Mouse (Mus musculus) embryonic facial prominence, embryonic 11.5 days (tissue): Measurements from ENCODE around the gene Gm11985. TPM values are rescaled to one million over a fixed set of nuclear protein-coding genes. Genes with fewer than 3 reads are reported as not detected.

Experiments used
- ATAC-seq: fragments of 200-750 bp; cut with Nextera tagmentation; replicated peaks from 2 replicates; pipeline ENCODE4 v1.8.0; 2017; ENCODE audit warnings: low read depth; ENCODE audit not compliant: insufficient number of reproducible peaks, low FRiP score, low TSS enrichment
- DNase-seq: peaks from one replicate; pipeline ENCODE4 v3.0.0-alpha.2; 2015; ENCODE audit warnings: low spot score
- H3K27ac ChIP-seq: fragments of 300-500 bp; sonication (generic); replicated peaks from 2 replicates; pipeline ENCODE4 v1.5.1; 2014; ENCODE audit warnings: mild to moderate bottlenecking, low read depth, low read length, control low read depth
- H3K27me3 ChIP-seq: fragments of 300-500 bp; sonication (generic); 2 replicates; pipeline ENCODE4 v1.6.1; 2014; ENCODE audit warnings: mild to moderate bottlenecking, low read length, moderate library complexity, mixed read lengths; ENCODE audit not compliant: control insufficient read depth, insufficient read depth
- H3K36me3 ChIP-seq: fragments of 300-500 bp; sonication (generic); replicated peaks from 2 replicates; pipeline ENCODE4 v1.6.1; 2014; ENCODE audit warnings: low read depth, mild to moderate bottlenecking, low read length, moderate library complexity, mixed read lengths; ENCODE audit not compliant: control insufficient read depth, insufficient read depth
- H3K4me1 ChIP-seq: fragments of 300-500 bp; sonication (generic); 2 replicates; pipeline ENCODE4 v1.6.1; 2014; ENCODE audit warnings: low read length, mixed read lengths; ENCODE audit not compliant: control insufficient read depth, insufficient read depth
- H3K4me2 ChIP-seq: fragments of 300-500 bp; sonication (generic); 2 replicates; pipeline ENCODE4 v1.6.1; 2014; ENCODE audit warnings: low read depth, mild to moderate bottlenecking, control low read depth, low read length, moderate library complexity
- H3K4me3 ChIP-seq: fragments of 300-500 bp; sonication (generic); 2 replicates; pipeline ENCODE4 v1.5.1; 2014; ENCODE audit warnings: low read depth, low read length, control low read depth
- H3K9ac ChIP-seq: fragments of 300-500 bp; sonication (generic); replicated peaks from 2 replicates; pipeline ENCODE4 v1.6.1; 2014; ENCODE audit warnings: mild to moderate bottlenecking, control low read depth, low read length
- H3K9me3 ChIP-seq: fragments of 300-500 bp; sonication (generic); replicated peaks from 2 replicates; pipeline ENCODE4 v1.6.1; 2016; ENCODE audit warnings: mild to moderate bottlenecking, low read length, inconsistent platforms, mixed read lengths; ENCODE audit not compliant: control insufficient read depth
- WGBS: fragments of 180-500 bp; shearing (Covaris S2); extraction: QIAGEN DNeasy Blood & Tissue Kit; methylation state at CpG from one replicate; pipeline ENCODE4 v1.1.7; 2014; 5-methylcytosine and 5-hydroxymethylcytosine counted together
- polyA plus RNA-seq: library from polyadenylated mRNA; unstranded; fragments of >200 nt; fragmentation: Nextera tagmentation; extraction: Ambion mirVana; gene quantifications from 2 replicates; pipeline ENCODE4 v1.2.1, GENCODE M21; 2014

The Gm11985 gene
- polyA plus RNA-seq, 1 experiment from 2014 or later: not detected

- no peaks in the 10 kb centered on the region for H3K36me3 ChIP-seq
- H3K4me1 ChIP-seq: no peaks in the 10 kb centered on the region
- H3K27ac ChIP-seq: no peak overlapping the region
- H3K9me3 ChIP-seq: no peaks in the 10 kb centered on the region
- ATAC-seq: no peak; the same call in 1 of the 2 replicates
- no peak overlapping the region for H3K4me2 ChIP-seq
- H3K27me3 ChIP-seq: no peaks in the 10 kb centered on the region
- no peak for DNase-seq
- WGBS: 72% methylated on average over 10 of the region's 10 CpGs
- H3K4me3 ChIP-seq: no peak overlapping the region
- no peak overlapping the region for H3K9ac ChIP-seq
Measured at GRCm38 (mm10) chr11:7198481-7199256, 10.3 kb upstream of the Gm11985 start.

- WGBS: 91% methylated on average over 19 of the region's 19 CpGs
- Histone ChIP-seq H3K27me3 (no peaks in the 10 kb centered on the region), H3K9me3 (no peaks in the 10 kb centered on the region), H3K4me3 (no peak overlapping the region), H3K4me2 (no peak overlapping the region), H3K27ac (no peak overlapping the region), H3K9ac (no peak overlapping the region), H3K4me1 (no peaks in the 10 kb centered on the region), H3K36me3 (no peaks in the 10 kb centered on the region)
- ATAC-seq (0 out of 2 replicates have a peak, but pooled peaks have one; percentile 19), DNase-seq (no peak)
Measured at GRCm38 (mm10) chr11:7198006-7198405, 9.6 kb upstream of the Gm11985 start.

GRCm38 (mm10) chr11:7197491-7197941 is 9.1 kb upstream of the Gm11985 start, which contains the start of gene Igfbp1:
TSS of gene Igfbp1 (plus strand) at chr11:7197782.
- Histone ChIP-seq H3K27ac (no peak within 1 kb of the TSS), H3K4me2 (no peak within 1 kb of the TSS), H3K4me3 (no peak within 1 kb of the TSS), H3K4me1 (no peaks in the 10 kb centered on the region), H3K9me3 (no peaks in the 10 kb centered on the region), H3K27me3 (no peaks in the 10 kb centered on the region), H3K9ac (no peak within 1 kb of the TSS), H3K36me3 (no peaks in the 10 kb centered on the region)
- DNase-seq (no peak), ATAC-seq (0 out of 2 replicates have a peak, but pooled peaks have one; percentile 19)
- WGBS: 49% methylated on average over 12 of the region's 12 CpGs

GRCm38 (mm10) chr11:7195312-7195685 is 6.9 kb upstream of the Gm11985 start:
- H3K4me1 ChIP-seq: no peaks in the 10 kb centered on the region
- no peaks in the 10 kb centered on the region for H3K9me3 ChIP-seq
- WGBS: 90% methylated on average over 4 of the region's 4 CpGs
- H3K4me3 ChIP-seq: no peak overlapping the region
- no peaks in the 10 kb centered on the region for H3K36me3 ChIP-seq
- ATAC-seq (no peak), DNase-seq (no peak)
- no peak overlapping the region for H3K4me2 ChIP-seq
- no peaks in the 10 kb centered on the region for H3K27me3 ChIP-seq
- no peak overlapping the region for H3K9ac ChIP-seq
- no peak overlapping the region for H3K27ac ChIP-seq

- WGBS: 94% methylated on average over 10 of the region's 10 CpGs
- Histone ChIP-seq H3K4me1 (no peaks in the 10 kb centered on the region), H3K4me2 (no peak overlapping the region), H3K4me3 (no peak overlapping the region), H3K9me3 (no peaks in the 10 kb centered on the region), H3K27ac (no peak overlapping the region), H3K36me3 (no peaks in the 10 kb centered on the region), H3K9ac (no peak overlapping the region), H3K27me3 (no peaks in the 10 kb centered on the region)
- DNase-seq (no peak), ATAC-seq (no peak)
Measured at GRCm38 (mm10) chr11:7194432-7195311, 6.3 kb upstream of the Gm11985 start.

GRCm38 (mm10) chr11:7193134-7193533 is 4.8 kb upstream of the Gm11985 start:
- H3K9me3 ChIP-seq: no peaks in the 10 kb centered on the region
- H3K4me2 ChIP-seq: no peak overlapping the region
- H3K4me1 ChIP-seq: no peaks in the 10 kb centered on the region
- H3K27ac ChIP-seq: no peak overlapping the region
- no peak for ATAC-seq
- no peaks in the 10 kb centered on the region for H3K36me3 ChIP-seq
- no peak for DNase-seq
- H3K9ac ChIP-seq: no peak overlapping the region
- no peak overlapping the region for H3K4me3 ChIP-seq
- WGBS: 79% methylated on average over 9 of the region's 9 CpGs
- no peaks in the 10 kb centered on the region for H3K27me3 ChIP-seq

- no peaks in the 10 kb centered on the region for H3K9me3 ChIP-seq
- no peak overlapping the region for H3K4me3 ChIP-seq
- H3K4me2 ChIP-seq: no peak overlapping the region
- no peaks in the 10 kb centered on the region for H3K36me3 ChIP-seq
- WGBS: 66% methylated on average over 6 of the region's 6 CpGs
- no peak for ATAC-seq
- H3K27me3 ChIP-seq: no peaks in the 10 kb centered on the region
- H3K9ac ChIP-seq: no peak overlapping the region
- H3K27ac ChIP-seq: no peak overlapping the region
- no peaks in the 10 kb centered on the region for H3K4me1 ChIP-seq
- no peak for DNase-seq
Measured at GRCm38 (mm10) chr11:7192710-7193109, 4.3 kb upstream of the Gm11985 start.

GRCm38 (mm10) chr11:7187472-7187871 is 897 bp downstream of the Gm11985 start:
- no peak overlapping the region for H3K4me3 ChIP-seq
- H3K4me2 ChIP-seq: no peak overlapping the region
- H3K36me3 ChIP-seq: no peaks in the 10 kb centered on the region
- H3K4me1 ChIP-seq: no peaks in the 10 kb centered on the region
- no peaks in the 10 kb centered on the region for H3K27me3 ChIP-seq
- H3K27ac ChIP-seq: no peak overlapping the region
- DNase-seq: no peak
- no peak overlapping the region for H3K9ac ChIP-seq
- no peak for ATAC-seq
- H3K9me3 ChIP-seq: no peaks in the 10 kb centered on the region
- WGBS: 36% methylated on average over 8 of the region's 8 CpGs
